Mouse (Mus musculus) ovary, postnatal 10 days (tissue): ENCODE measurements around the gene Map1lc3b.
"Not testable (repeated sequence)": the region's sequence is repeated elsewhere in the genome, so short reads cannot be mapped to it uniquely, and the experiment has no call there.

ENCODE experiments used
- DNase-seq: peaks from one replicate; pipeline ENCODE4 v3.0.0; 2022; ENCODE audit warnings: low spot score

Gene Map1lc3b

DNA sequence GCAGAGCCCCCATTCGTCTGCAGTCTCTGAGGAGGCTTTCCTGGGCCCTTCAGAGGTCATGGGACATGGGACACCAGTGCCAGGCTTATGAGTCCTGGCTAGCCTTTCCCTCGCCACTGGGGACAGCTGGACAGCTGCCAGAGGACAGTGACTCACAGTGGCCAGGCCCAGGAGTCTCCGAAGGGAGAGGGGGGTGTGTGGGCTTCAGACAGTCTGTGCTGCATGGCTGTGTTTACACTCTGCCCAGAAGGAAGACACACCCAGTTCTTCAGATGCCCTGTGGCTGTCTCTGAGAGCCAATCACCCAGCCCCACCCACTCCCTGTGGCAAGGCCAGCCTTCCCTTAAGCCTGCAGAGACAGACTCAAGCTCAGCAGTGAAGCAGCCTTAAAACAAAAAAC is 16.9 kb upstream of the Map1lc3b start:
- no peak for DNase-seq

DNA sequence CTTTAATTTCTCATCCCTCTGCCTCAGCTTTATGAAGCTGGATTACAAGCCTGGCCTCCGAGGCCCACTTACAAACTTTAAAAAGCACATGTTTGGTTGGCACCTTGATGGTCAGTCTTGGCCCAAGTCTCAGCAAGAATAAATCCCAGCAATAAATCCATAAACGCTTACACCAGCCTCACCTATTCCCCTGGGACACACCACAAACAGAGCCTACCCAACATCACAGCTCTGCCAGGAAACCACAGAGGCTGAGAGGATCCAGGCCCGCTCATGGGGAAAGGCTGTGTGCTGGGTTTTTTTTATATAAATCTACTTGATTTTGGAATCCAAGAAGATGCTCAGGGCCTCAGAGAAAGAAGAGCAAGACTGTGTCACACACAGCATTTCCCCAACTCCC is 14.5 kb upstream of the Map1lc3b start:
- no peak for DNase-seq

DNA sequence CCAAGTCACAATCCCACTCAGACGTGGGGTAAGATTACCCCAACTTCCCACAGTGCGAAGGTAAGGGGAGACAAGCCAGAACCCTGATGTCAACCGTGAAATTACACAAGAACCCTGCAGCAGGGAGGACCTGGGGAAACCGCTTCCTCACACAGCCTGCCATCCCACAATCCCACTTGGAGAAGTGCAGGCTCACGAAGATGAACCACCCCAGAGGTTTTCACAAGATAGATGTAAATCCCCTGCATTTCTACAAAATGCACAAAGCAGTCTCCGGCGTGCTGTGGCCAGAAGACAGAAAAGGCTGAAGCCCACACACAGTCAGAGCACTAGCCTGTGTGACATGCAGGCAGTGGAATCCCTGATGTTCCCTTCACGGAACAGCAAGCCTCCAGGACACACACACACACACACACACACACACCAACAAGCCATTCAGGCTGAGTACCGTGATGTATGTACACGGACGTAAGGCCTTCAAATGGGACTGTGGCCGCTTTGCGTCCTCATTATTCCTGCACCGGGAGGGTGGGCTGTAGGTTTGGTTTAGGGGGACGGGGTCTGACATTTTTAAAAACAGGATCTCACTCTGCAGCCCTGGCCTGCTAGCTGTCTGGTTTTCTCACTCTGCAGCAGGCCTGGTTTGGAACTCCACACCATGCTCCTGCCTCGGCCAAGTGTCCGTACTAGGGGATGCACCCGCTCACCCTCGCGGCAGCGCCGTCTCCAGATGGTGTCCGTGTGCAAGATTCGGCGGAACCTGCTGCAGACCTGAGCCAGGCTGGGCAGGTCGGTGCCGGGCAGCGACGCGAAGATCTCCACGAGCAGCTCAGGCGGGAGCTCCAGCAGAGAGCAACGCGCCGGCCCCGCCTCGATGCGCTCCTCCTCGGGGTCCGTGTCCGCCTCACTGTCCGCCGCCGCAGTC is 12.1 kb upstream of the Map1lc3b start:
- no peak for DNase-seq

DNA sequence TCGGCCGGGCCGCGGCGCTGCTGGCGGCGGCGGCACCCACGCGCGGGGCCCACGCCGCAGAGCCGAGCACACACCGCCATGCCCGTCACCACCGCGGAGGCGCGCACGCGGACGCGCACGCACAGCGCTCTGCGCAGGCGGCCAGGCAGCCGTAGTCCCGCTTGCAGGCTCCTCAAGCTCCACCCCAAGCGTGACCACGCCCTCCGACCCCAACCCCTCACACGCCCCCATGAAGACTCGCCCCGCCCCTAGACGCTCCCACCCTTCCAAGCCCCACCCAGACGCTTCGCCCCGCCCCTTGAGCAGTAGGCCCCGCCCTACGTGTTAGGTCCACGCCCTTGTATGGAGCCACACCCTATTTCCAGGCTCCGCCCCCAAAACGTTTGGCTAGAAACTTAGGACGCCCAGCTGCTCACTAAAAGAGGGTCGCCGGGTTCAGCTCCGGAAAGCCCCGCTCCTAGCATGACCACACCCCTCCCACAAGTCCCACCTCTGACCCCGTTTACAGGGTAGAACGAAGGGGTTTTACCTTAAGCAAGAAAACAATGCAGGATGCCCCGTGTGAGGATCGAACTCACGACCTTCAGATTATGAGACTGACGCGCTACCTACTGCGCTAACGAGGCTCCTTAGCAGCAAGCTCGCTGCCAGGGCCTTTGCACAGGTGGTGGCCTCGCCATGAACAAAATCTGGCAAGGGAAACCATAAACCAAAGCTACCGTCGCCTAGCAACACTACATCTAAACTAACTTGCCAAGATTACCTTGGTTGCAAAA is 11.3 kb upstream of the Map1lc3b start, which contains the start of gene Fbxo31:
Gene Fbxo31, minus strand, starts transcription at position 131 of the 776 bp plus-strand sequence.
- DNase-seq = peak; percentile 66

DNA sequence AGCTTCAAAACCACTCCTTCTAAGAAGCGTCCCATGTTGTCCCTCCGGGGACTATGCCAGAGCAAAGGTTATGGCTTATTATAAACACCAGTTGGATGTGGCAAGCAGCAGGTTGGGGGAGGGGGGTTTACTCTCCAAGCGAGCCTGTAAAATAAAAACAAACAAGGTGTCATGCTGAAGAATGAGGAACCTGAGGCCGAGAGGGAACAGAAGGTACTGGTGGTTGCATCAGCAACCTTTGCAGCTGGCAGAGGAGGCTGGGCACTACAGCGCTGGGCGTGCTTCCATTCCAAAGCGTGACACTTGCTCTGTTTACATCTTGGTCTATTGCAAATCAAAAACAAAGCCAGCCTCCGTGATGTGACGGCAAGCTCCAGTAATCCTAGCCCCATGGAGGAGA is 9.7 kb upstream of the Map1lc3b start:
- no peak for DNase-seq

DNA sequence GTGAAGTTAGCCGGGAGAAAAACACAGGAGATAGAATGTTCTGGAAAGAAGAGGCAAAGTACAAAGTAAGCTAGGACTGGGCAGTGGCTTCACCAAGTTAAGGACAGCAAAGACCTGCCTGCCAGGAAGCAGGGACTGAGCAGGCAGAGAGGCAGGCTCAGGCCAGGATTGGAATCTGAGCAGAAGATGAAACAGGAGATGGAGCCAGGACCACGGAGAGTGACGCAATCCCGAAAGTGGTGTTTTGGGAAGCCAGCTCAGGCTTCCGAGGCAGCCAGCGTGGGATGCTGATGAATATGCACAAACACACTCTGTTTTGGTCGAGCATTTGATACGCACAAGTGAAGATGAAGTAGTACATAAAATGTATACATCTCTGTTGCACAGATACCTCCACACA is 6.5 kb upstream of the Map1lc3b start:
- DNase-seq = no peak

DNA sequence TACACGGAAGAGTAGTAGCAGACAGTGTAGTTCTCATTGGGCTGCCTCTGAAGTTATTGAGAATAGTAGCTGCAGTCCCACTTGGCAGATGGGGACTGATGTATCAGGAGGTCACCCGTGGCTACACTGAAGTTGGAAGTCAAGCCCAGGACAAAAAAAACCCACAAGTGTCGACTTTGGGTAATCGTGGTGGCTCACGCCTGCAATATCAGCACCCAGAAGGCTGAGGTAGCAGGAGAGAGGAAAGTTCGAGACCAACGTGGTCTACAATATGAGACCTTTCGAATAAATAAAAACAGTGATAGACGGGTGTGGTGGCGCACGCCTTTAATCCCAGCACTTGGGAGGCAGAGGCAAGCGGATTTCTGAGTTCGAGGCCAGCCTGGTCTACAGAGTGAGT is 5.4 kb upstream of the Map1lc3b start:
- no peak for DNase-seq

DNA sequence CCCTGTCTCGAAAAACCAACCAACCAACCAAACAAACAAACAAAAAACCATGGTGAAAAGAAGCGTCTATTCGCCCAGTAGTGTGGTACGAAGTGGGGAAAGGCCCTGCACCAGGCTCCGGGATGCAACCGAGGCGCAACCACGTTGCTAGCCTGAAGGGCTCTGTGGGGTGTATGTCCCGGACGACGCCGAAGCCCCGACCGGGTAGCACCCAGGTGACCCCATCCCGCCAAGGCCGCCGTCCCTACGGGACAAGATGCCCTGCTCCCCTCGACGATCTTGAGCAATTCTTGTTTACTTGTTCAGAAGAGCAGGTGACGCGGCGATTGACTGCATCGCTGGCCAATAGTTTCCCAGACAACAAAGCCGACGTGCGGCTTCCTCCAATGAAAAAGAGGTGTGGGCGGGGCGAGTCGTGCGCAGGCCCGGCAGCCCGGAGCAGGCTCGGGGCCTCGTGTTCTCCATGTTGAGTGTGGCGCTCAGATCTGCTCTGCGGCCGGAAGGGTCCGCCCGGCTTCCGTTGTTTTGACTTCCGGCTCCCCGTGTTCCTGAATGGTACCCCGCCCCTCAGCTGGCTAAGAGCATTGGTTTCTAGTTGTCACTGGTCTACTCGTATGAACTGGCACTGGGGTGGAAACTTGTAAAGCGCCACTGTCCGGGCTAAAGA is 4.9 kb upstream of the Map1lc3b start:
- DNase-seq = peak; percentile 97

DNA sequence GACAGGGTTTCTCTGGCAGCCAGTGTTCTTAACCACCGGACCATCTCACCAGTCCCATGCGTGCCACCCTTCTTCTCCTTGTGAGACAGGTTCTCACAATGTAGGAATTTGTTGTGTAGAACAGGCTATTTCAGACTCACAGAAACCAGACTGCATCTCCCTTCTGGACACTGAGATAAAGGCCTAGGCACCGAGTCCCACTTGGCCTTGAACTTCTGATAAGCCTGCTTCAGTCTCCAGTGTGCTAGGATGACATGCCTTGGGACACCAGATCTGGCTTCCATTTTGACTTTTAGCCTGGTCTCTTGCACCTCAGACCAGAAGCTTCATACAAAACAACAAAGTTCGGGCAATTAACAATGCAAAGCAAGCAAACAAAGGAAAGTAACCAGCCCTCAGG is 1.4 kb upstream of the Map1lc3b start:
- DNase-seq = no peak

DNA sequence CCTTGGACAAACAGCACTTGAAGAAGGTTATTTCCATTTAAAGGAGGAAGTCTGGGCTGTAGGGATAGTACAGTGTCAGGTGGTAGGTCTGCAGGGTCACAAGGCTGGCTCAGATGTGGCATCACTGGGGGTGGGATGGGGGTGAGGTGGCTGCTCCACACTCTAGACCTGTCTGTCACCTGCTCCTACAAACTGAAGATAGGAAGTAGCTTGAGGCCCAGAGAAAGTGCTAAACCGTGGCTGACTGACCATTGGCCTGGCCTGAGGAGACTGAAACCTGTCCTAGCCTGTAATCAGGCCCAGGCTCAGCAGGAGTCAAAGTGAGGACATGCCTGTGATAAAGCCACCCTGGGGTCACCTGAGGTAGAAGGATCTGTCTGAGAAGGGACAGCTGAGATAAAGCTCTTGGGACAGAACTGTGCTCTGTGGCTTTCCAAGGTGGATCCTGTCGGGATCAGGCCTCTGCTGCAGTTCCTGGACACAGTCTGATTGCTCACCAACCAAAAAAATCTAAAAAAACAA is 895 bp upstream of the Map1lc3b start:
- no peak for DNase-seq

DNA sequence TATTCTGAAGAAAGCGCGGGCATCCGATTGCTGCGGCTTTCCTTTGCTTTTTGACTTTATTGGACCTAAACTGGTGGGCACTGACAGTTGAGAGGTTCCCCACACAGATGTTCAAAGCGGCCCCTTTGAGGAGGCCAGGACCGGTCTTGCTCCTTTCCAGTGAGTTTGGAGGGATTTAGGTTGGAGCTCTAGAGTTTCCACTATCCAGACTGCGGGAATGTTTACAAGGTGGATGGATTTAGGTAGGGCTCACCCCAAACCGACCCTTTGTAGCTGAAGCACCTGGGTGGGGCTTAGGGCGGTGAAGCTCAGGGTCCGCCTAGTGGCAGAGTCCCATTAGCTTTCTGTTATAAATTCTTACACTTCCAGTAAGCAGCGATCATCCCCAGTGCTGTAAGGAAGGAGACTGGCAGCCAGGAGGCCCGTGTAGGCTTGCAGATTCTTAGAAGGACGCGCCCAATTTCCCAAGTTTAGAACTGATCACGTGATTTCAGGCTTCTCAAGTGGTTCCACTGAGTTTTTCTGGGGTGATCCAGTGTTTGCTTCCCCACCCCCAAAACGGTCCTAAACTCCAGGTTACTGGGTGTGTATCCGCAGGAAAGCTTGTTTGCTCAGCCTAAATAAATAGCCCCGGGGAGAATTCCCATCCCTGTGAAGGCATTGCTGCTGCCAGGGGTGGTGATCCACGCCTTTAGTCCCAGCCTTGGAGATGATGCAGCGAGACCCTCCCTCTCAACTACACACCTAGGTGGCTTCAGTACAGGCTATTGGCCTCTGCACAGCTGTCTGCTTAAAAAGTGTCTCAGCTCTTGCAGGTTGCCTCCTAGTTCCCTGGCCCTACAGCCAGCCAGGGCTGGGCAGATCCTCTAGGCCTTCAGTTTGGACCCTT is 1.3 kb downstream of the Map1lc3b start:
- no peak for DNase-seq

DNA sequence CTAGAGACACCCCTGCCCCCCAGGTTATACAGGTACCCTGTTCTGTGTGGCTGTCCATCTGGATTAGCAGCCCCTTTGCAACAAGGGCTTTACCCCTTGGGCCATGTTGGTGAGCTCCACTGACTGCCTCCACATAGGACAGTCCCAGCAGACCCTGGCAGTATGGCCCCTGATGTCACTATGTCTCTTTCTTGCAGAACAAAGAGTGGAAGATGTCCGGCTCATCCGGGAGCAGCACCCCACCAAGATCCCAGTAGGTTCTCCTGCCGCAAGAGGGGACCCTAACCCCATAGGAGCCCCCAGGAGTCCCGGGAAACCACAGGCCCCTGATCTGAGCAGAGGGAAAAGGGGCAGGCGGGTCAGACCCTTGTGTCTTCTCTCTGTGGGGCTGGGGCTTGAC is 3.1 kb downstream of the Map1lc3b start:
- DNase-seq = no peak

DNA sequence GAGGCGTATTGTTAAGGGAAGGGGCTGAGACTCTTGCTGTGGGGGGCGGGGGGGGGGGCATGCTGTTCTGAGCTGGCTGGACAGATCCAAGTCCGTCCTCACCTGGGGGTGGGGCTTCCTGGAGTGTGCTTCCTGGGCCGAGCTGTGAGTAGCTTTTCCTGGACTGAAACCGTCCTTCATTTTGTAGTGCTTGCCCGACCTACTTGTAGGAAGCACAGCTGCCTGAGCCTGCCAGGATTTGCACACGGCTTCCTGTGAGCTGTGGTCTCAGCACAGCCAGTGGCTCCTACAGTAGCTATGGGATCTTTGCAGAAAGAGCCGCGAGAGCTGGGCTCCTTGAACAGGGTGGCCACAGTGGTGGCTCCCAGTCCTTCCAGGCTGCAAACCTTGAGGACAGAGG is 3.8 kb downstream of the Map1lc3b start:
- DNase-seq = no peak

DNA sequence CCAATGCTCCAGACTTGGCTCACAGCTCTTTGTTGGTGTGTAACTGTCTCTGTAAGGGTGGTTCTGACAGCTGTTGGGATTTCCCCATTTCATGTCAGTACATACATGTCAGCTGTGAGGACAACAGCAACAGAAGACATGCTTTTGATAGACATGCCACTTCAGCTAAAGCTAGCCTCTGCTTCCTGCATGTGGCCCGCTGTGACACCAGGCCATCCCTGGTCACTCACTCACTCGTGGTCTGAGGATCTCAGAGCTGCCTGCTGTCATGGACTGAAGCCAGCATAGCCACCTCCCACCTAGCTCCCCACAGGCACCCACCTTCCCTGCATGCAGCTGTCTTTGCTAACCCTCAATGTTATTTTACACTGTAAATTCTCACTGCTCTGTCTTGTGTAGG is 7.3 kb downstream of the Map1lc3b start:
- not testable (repeated sequence) for DNase-seq

DNA sequence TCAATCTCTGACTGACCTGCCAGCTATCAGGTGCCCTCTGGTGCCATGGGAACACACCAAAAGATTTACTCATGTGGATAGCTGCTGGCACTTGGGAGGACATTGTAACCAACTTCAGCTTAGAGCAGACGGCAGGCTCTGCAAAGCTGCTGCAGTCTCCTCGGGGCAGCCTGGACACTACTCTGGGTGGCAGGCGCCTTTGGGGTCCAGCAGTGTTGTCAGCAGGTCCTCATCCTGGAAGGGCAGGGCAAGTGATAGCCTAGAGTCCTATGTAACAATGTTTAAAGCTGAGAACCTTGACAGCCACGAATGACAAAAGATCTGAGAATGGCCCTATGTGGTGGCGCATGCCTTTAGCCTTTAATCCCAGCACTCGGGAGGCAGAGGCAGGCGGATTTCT is 8.0 kb downstream of the Map1lc3b start:
- no peak for DNase-seq

DNA sequence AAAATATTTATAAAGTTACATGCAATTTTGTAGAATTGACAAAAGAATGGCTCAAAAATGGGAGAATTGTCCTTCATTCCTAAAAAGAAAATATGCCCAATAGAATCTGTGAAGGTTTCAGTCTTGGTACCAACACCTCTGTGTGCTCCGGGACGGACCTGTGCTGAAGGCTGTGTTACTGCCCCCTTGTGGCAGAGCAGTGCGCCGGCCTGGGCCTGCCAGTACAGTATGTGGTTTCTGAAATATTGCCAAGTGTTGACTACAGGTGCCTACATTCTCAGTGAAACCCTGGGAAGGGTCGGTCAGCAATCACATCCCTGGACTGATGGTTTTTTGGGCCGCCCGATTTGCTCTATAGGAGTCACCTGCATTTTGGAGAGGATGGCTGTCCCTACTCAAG is 8.7 kb downstream of the Map1lc3b start:
- DNase-seq = peak; percentile 44

DNA sequence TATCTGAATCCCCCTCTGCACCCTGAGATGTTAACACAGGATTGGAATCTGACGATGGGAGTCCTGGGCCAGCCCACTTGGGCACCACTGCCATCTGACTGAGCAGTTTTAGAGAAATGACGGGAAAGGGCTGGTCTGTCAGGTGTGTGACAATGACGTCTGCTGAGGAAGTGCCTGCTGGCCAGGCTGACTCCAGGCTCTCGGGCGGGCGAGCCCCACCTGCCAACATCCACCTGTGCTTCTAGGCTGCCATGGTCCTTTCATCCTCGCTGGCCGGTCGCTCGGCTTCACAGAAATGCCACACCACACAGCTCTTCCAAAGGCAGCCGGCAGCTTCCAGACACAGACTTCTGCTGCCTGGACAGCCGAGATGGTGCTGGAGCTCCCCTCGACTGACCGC is 9.7 kb downstream of the Map1lc3b start:
- DNase-seq = no peak

DNA sequence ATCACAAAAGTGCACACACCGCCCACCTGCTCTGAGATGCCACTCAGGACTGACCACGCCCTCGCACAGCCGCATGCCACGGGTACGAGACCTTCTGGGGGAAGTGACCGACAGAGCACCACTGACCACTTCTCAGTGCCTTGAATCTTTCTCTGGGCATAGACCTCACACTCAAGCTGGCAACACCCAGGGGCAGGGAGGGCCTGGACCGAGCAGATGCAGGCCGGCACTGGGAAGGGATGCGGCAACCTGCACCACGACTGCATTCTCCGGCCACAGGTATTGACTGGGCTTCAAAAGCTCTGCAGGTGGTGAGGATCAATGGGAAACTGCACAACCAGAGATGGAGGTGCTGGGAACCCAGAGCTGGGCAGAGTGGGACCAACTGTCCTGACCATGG is 12.2 kb downstream of the Map1lc3b start:
- DNase-seq = no peak

DNA sequence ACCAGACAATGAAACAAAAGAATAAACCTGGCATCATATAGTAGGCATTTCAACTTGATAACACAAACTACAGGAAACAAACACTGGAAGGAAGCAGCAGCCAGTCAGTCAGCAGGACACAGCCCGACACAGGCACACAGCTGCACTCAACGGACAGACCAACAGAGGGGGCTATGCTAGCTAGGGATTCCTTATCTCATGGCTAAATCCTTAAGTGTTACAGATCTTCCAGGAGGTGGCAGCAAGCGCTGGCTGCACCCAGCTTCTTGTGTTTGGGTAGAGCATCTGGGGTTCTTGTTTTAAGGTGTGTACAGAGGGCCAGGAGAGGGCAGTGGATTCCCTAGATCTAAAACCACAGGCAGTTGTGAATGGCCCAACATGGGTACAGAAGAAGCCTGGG is 12.7 kb downstream of the Map1lc3b start:
- no peak for DNase-seq

DNA sequence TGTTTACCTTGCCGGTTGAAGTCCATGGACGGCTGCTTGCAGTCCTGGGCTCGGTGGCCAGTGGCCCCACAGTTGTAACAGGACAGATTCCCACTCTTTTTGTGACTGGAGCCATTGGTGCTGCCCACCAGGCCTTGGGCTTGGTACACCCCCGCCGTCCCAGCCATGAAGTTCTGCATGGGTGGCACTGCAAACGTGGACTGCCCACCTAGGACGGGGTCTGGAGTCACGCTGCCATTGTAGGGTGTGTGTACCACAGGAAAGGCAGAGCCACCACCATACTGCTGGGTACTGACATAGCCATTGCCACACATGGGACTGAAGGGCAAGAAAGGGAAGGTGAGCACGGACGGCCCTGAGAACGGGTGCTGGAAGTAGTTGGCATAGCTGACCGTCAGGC is 13.6 kb downstream of the Map1lc3b start:
- no peak for DNase-seq

DNA sequence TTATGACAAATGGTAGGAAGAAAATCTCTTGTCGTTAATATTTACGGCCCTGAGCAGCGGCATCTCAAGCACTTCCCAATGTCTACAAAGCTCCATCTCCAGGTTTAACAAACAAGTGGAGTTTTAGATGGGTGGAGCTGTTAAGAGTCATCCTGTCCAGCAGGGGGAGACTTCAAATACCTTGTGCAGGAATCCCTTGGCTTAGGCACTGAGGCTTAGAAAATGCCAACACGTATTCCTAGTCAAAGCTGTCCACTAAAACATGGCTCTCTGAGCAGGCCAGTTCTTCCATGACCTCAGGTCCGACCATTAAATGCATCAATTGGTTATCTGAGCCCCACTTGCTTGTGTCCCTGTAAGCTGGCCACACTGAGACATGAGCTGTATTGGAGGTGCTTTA is 17.5 kb downstream of the Map1lc3b start:
- no peak for DNase-seq
